Mouse (Mus musculus) adrenal gland, postnatal 14 days (tissue): Measurements from ENCODE around the gene Anapc2. TPM values are rescaled to one million over a fixed set of nuclear protein-coding genes. Genes with fewer than 3 reads are reported as not detected.

Source experiments
- DNase-seq: peaks from one replicate; pipeline ENCODE4 v3.0.0; 2021; ENCODE audit warnings: mixed read lengths
- long read RNA-seq, 2 experiments: library from polyadenylated mRNA; stranded (forward); transcript quantifications; one replicate each; pipeline ENCODE4 v2.0.0; 2021
- total RNA-seq: library from RNA; stranded (reverse); gene quantifications from 2 replicates; pipeline ENCODE4 v1.2.3, GENCODE M21; 2021

Gene Anapc2
- 63.9 and 66.1 TPM in 2 replicates for total RNA-seq
- long read RNA-seq, experiment 1, transcript Anapc2-201 (13 exons, 3,004 nt): major isoform, 65 of 83 reads
- long read RNA-seq, experiment 1, partial matches to known transcripts: 8 of 83 reads
- long read RNA-seq, experiment 1, other reads (novel, unspliced or antisense): 10 of 83 reads
- long read RNA-seq, experiment 2, transcript Anapc2-201 (13 exons, 3,004 nt): major isoform, 44 of 61 reads
- long read RNA-seq, experiment 2, partial matches to known transcripts: 7 of 61 reads
- long read RNA-seq, experiment 2, other reads (novel, unspliced or antisense): 10 of 61 reads

- DNase-seq: peak; percentile 99
Measured at GRCm38 (mm10) chr2:25271827-25272511, at the start of gene Anapc2, which contains the start of gene Ssna1. Anapc2 (plus strand) TSS chr2:25272478. Ssna1 (minus strand) TSS chr2:25272438.

GRCm38 (mm10) chr2:25223681-25224491, 48.4 kb upstream of the Anapc2 start:
- DNase-seq: peak; percentile 95

GRCm38 (mm10) chr2:25224492-25224765, 47.8 kb upstream of the Anapc2 start, which contains the start of gene Tubb4b:
Tubb4b (minus strand) TSS chr2:25224702.
- no peak for DNase-seq

- DNase-seq: peak; percentile 98
Measured at GRCm38 (mm10) chr2:25224766-25225752, 47.2 kb upstream of the Anapc2 start.

GRCm38 (mm10) chr2:25225811-25226379, 46.4 kb upstream of the Anapc2 start:
- no peak for DNase-seq

- DNase-seq: no peak
Measured at GRCm38 (mm10) chr2:25226864-25227263, 45.4 kb upstream of the Anapc2 start.

GRCm38 (mm10) chr2:25227406-25227805, 44.9 kb upstream of the Anapc2 start:
- DNase-seq: no peak

GRCm38 (mm10) chr2:25228431-25228889, 43.8 kb upstream of the Anapc2 start:
- peak; percentile 92 for DNase-seq

- DNase-seq: no peak
Measured at GRCm38 (mm10) chr2:25228995-25229530, 43.2 kb upstream of the Anapc2 start.

GRCm38 (mm10) chr2:25229582-25229981, 42.7 kb upstream of the Anapc2 start:
- no peak for DNase-seq

GRCm38 (mm10) chr2:25230581-25230980, 41.7 kb upstream of the Anapc2 start:
- DNase-seq: no peak

GRCm38 (mm10) chr2:25231038-25231437, 41.2 kb upstream of the Anapc2 start:
- no peak for DNase-seq

- DNase-seq: no peak
Measured at GRCm38 (mm10) chr2:25233421-25233820, 38.9 kb upstream of the Anapc2 start.

GRCm38 (mm10) chr2:25234050-25234449, 38.2 kb upstream of the Anapc2 start, which contains the start of gene Slc34a3:
Slc34a3 (minus strand) TSS chr2:25234364.
- no peak for DNase-seq

GRCm38 (mm10) chr2:25234551-25235220, 37.6 kb upstream of the Anapc2 start:
- no peak for DNase-seq

- DNase-seq: no peak
Measured at GRCm38 (mm10) chr2:25236614-25237013, 35.7 kb upstream of the Anapc2 start, which contains the start of gene Rnf224. Rnf224 (minus strand) TSS chr2:25236787.

- DNase-seq: no peak
Measured at GRCm38 (mm10) chr2:25237522-25237921, 34.8 kb upstream of the Anapc2 start.

- DNase-seq: no peak
Measured at GRCm38 (mm10) chr2:25238106-25238505, 34.2 kb upstream of the Anapc2 start.

- no peak for DNase-seq
Measured at GRCm38 (mm10) chr2:25239766-25240165, 32.5 kb upstream of the Anapc2 start.

GRCm38 (mm10) chr2:25240310-25240709, 32.0 kb upstream of the Anapc2 start:
- no peak for DNase-seq
